Mouse (Mus musculus): ENCODE measurements at regions not wholly inside any gene's neighbourhood (a gene's known extent, or its start where the extent isn't known, plus 50 kb on each side); places are given as distances from the start of the nearest gene placed in this dataset.

DNA sequence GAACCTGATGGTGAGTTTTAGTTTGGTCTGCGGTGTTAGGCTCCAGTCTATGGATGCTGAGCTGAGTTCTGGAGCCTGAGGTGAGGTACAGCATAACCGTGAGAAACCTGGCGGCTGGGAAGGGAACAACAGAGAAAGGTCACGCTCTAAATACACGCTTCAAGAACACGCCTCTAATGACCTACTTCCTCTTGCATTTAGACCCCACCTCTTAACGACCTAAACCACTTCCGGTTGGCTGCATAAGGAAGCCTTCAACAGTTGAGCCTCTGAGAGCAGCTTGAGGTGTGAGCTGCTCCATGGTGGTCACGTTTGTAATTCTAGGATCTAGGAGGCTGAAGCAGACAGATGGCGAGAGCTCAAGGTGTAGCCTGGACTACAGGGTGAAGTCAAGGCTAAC is 175.8 kb downstream of the Zfp365 start:
- DNase-seq (ENCODE audit: extremely low spot score in 1 of 2, low spot score in 1 of 2), result no peak

DNA sequence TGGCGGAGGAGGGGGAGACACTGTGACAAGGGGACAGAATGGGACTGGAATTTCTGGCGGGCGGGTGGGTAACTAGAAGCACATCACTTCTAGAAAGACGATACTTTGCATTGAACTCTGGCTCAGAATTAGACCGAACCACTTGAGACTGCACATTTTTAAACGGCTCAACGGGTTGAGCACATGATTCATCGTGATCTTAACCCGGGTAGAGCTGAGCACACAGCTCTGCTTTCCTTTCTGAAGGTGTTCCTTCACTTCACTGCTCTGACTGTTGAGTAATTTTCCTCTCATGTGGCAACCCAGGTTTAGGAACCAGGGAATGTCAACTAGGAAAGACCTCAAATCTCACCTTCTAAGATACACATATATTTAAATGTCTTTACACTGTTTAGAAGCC is 180.9 kb downstream of the Zfp365 start:
- no peak for DNase-seq (ENCODE audit: extremely low spot score in 1 of 2, low spot score in 1 of 2)

DNA sequence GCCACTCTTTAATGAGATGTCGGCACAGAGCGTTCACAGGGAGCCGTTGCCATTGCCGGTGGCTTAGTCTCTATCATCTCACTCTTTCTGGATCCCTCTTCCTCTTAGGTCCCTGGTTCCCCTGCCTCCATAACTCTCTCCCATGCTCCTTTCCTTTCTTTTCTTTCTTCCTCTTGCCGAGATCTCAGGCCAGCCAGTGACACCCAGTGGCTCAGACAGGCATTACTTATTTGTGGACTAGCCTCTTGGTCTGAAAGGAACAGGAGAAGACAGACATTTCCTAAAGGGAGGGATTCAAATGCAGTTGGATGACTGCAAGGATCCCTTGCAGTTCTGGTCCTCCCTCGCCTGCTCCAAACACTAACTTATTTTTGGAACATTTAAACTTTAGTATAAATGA is 180.5 kb upstream of the Ado start:
- peak; percentile 8 to 80 for DNase-seq (ENCODE audit: extremely low spot score in 1 of 2, low spot score in 1 of 2)

DNA sequence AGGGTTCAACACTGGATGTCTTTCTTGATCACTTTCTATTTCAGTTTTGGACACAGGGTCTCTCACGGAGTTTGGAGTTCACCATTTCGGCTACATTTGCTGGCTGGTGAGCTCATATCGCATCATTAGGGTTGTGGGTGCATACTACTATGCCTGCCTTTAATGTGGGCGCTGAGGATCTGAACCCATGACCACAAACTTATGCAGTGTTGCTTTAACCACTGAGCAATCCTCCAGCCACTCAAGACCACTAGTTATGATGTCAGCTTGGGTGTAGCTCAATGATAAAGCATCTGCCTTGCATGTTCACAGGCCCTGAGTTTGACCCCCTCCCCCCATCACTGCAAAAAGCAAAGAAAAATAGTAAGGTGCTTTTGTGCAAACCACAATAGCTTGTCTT is 178.8 kb upstream of the Ado start:
- no peak for DNase-seq (ENCODE audit: extremely low spot score in 1 of 2, low spot score in 1 of 2)

DNA sequence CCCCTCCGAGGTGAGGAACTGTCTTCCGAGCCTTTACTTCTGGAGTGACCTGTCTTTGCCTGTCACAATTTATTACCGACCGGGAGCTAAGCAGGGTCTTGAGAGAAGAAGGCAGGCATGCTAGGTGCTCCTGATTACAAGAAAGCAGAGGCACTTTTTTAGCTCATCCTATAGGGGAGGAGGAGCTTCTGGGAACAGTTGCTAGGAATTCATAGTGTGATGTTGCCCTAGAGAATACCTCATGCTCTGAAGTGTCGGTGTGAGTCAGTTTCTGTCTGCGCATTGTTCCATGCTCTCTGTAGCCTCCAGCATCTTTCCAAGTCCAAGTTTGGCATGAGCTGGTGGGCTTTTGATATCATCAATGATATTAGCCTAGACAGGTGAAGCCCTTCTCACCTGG is 178.0 kb upstream of the Ado start:
- DNase-seq (ENCODE audit: extremely low spot score in 1 of 2, low spot score in 1 of 2), result no peak

DNA sequence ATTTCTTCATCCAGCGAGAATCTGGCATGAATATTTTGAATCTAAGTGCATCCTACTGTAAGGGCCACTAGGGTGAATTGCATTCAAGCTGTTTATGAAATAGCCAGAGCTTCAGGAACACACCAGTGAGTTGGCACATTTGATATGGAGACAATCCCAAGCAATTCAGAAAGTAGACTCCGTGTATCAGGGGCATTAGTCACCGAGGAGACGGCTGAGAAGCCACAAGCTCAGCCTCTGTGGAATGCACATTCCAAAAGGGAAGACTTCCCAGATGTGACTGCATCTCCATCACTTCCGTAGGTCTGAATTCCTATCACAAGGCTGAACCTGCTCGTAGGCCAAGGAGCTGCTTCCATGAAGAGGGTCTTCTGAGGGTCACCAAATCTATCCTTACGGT is 177.6 kb upstream of the Ado start:
- no peak for DNase-seq (ENCODE audit: extremely low spot score in 1 of 2, low spot score in 1 of 2)

DNA sequence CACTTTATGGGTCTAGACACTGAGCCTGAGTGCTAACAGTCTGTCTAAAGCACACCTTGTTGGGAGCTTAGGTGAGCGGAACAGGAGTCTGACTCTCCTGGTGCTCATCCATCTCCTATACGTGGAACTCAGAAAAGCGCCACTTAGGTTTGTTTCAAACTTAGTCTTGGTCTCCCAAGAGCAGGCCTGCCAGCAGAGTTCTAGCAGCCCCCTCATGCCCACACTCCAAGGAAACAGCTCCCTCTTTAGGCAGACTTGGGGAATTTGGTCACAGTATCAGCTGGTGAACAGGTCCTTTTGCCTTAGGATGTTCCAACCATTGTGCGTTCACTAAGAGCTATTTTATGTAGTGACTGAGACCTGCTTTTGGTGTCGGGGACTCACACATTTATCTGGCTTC is 173.0 kb upstream of the Ado start:
- peak; percentile 10 to 65 for DNase-seq (ENCODE audit: extremely low spot score in 1 of 2, low spot score in 1 of 2)

DNA sequence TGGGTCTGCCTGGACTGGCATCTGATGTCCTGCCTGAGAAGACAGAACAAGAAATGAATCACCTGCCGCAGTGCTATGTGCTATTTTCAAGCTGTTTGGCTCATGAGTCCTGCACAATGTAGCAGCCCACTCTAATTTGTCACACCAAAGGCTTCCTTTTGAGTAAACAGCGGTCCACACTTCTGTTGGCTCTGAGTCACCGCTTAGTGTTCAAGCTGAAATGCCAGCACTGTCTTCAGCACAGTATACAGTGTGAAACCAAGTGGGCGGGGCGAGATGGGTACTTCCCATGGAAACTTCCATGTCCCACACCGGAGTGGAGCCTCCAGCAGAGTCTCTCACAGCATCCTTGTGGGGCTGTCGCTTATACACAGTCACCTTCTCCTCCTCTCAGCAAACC is 168.8 kb upstream of the Ado start:
- DNase-seq (ENCODE audit: extremely low spot score in 1 of 2, low spot score in 1 of 2), result peak; percentile 84 to 89

DNA sequence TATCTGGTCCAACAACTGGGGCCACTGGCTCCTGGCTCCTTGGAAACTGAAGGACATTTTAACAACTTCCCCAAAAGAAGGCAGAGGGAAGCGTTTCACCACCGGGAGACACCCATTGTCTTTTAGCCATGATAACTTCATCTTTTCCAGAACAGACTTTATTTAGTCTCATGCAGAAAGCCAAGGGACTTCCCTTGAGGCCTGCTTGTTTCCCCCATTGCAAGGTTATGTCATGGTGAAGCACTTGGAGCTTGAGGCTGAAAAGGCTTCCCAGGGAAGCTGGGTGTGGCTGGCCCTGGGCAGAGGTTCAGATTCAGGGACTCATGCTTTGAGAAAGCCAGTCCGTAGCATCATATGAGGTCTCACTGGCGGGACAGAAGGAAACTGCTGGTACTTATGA is 166.3 kb upstream of the Ado start:
- no peak for DNase-seq (ENCODE audit: extremely low spot score in 1 of 2, low spot score in 1 of 2)

DNA sequence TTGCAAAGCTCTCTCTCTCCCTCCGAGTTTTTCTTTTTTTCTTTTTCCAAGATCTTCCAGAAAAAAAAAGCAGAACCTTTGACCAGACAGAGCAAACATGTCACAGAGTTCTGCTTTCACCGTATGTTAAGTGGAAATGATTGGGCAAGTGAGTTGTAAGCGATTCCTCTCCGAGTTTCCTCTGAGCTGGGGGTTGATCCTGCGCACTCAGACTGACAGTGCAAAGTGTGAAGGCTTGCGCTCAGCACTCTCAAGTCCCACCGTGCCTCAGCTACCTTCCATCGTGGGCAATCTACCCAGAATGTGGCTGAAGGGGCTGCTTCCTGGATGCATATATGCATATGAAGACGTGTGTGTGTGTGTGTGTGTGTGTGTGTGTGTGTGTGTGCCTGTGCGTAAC is 164.3 kb upstream of the Ado start:
- DNase-seq (ENCODE audit: extremely low spot score in 1 of 2, low spot score in 1 of 2), result no peak

DNA sequence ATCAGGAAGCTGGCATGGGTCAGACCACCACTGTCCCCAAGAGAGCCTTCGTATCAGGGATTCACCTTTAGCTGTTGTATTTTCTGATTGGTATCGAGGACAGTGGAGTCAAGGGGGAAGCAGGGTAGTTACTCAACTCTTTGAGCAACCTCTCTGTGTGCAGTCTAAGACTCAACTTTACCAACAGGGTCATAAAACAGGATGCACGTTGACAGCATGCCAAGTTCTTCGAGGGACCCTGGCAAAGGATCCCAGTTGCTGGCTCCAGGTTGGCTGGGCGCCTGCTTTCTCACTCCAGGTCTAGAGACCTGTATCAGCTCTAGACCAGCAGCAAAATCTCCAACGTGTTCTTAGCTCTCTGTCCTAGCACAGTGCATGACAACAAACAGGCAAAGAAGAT is 163.9 kb upstream of the Ado start:
- no peak for DNase-seq (ENCODE audit: extremely low spot score in 1 of 2, low spot score in 1 of 2)

DNA sequence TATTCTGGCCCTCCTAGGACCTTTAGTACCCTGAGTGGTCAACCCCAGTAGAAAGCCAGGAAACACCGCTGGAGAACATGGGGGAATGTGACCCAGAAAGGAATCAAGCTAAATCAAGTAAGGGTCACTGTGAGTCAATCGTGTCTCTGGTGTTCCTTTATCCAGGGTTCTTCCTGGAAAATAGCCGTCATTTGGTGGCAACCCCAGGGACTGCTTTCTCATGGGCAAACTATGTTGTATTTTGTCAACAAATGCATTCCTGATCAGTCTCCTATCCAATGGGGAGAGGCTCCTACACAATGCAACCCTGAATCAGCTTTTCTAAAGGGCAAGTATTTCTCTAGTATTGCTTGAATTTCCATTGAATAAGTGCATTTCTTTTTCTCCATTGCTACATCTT is 163.2 kb upstream of the Ado start:
- no peak for DNase-seq (ENCODE audit: extremely low spot score in 1 of 2, low spot score in 1 of 2)

DNA sequence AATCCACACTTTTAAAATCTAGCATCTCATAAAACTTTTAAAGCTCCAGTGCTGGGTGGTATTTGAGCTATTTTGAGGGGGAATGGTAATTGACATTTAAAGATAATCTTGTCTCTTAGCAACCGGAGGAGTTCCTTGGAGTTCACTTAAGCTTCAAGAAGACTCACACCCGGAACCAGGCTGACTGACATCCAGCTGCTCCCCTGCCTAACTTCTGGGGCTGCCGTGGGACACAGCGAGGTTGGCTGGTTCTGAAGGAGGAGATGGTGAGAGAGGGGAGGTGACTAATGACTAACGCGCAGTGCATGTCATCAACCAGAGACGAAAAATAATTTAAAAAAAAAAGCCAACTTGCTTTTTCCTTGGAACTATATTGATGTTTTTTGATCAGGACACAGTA is 157.7 kb upstream of the Ado start:
- peak in 1 of 2 experiments; percentile 16 for DNase-seq (ENCODE audit: extremely low spot score in 1 of 2, low spot score in 1 of 2)

DNA sequence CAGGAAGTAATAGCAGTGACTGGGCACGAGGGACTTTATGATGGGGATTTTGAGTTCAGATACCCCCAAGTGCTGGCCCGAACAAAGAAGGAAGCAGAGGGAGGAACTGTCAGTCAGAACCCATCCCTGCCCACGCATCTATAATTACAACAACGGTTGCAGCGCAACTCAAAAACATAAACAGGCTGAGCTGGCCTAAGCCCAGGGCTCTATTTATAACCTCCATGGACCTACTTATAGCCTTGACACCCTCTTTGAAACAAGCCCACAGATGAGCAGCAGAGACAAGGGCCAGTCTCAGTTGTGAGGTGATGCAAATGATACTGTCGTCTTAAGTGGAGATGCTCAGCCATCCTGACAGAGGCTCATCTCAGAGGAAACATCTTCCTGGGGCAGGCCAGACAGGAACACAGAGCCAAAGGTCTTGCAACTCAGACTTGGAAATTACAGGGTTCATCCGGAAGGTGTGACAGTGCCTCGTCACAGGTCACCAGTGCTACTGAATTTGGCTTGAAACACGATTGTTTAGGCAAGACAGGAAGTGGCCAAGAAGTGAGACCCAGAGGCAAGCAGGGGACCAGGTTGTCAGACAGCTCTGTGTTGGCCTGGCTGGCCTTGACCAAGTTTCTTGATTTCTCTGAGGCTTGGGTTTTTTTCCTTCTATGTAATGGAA is 154.2 kb upstream of the Ado start:
- peak in 1 of 2 experiments; percentile 11 for DNase-seq (ENCODE audit: extremely low spot score in 1 of 2, low spot score in 1 of 2)

DNA sequence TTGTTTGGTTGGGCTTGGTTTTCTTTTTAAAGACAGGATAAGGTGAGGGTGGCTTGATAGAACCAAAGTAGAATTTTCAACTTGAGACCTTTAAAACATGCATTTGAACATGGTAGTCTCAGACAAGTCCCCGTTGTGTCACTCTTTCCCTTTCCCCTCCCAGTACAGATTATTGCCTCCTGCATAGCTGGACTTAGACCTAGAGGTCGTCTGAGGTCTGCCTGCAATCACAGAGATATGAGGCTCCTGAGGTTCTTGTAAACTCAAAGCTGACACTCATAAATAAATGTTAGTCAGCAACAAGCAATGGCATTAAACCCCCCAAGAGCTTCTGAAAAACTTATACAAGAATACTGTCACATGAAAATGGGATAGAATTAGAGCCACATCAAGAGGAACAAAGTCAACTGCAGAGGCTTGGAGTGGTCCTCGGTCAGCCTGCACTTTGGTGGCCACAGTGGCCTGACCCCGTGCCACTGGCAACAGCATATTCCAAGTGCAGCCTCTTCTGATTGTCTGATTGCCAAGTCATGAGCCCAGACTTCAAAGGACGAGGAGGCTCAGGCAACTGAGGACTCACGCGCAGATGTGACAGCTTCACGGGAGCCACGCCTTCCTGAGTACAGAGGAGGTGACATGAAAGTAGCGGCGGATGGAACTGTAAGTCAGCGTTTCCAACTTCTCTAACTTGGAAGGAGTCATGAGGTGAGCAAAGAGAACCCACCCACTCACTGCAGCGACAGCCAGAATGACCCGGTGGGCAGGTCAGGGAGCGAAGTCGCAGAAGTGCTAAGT is 148.8 kb upstream of the Ado start:
- DNase-seq (ENCODE audit: extremely low spot score in 1 of 2, low spot score in 1 of 2), result no peak

DNA sequence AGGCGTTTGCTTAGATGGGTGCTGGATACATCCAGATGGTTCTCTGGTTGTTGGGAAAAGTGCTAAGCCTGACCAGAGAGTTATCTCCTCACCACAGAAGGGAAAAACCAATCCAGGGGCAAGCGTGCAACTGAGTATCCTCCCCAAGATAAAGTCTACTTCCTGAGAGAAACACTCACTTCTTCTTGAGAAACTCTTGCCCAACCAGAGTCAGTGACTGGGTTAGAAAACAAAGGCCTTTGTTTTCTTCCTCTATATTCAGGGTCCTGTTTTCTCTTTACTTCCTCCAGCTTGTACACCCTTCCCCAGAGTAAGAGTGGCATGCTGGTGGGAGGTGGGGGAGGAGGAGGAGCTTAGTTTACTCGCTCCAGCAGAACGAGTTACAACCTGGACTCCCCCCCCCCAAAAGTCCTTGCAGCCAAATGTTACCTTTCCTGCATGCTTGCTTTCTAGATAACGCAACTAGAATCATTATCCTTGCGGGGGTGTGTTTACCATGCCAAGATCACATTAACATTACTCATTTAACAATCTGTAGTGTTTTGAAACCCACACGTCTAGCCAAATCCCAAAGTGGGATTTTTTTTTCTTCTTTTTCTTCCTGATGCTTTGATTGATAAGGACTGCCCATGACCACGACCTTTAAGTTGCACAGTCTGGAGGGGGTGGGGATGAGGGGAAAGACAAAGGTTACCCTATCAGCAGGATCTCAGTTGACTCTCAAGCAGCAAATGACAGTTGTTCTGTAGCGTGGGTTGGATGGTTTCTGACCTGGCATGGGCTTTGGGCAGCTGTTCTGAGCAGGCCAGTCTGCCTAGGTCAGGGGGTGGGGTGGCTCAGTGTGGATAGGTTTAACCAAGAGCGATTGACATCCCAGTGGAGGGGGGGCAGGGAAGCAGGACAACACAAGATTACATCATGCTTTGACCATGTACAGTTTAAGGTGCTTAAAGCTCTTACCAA is 147.4 kb upstream of the Ado start:
- DNase-seq (ENCODE audit: extremely low spot score in 1 of 2, low spot score in 1 of 2), result no peak

DNA sequence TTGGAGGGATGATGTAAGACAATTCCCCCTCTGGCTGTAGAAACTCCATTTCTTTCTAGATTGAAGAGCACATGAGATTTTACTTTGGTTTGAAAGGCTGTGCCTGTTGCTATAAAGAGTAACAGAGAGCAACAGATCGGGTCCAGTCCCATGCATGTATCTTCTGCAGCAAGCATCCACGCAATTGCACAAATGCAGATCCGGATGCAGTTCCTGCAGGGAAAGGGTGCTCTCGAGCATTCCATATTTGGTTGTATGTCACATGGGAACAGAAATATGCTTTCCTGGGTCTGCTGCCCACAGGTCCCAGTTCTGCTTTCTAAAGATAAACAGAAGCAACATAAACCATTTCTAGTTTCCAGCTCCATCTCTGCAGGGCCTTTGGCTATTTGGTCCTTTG is 146.0 kb upstream of the Ado start:
- no peak for DNase-seq (ENCODE audit: extremely low spot score in 1 of 2, low spot score in 1 of 2)

DNA sequence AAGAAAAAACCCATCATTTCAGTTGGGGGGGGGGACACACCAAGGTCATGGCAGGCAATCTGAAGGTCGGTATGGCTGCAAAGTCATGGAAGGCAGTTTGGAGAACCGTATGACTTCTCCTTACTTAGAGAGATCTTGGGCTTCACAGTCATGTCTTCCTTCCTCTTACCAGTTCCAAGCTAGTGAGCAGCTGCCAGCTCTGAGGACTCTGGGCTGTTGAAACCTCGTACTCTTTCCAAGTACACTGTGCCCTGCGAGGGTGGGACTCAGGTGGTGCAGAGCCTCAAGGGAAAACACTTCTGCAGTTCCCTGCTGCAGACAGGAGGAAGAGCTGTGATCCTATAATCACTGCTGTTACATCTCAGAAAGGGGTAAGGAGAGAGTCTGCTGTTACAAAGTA is 144.8 kb upstream of the Ado start:
- DNase-seq (ENCODE audit: extremely low spot score in 1 of 2, low spot score in 1 of 2), result no peak

DNA sequence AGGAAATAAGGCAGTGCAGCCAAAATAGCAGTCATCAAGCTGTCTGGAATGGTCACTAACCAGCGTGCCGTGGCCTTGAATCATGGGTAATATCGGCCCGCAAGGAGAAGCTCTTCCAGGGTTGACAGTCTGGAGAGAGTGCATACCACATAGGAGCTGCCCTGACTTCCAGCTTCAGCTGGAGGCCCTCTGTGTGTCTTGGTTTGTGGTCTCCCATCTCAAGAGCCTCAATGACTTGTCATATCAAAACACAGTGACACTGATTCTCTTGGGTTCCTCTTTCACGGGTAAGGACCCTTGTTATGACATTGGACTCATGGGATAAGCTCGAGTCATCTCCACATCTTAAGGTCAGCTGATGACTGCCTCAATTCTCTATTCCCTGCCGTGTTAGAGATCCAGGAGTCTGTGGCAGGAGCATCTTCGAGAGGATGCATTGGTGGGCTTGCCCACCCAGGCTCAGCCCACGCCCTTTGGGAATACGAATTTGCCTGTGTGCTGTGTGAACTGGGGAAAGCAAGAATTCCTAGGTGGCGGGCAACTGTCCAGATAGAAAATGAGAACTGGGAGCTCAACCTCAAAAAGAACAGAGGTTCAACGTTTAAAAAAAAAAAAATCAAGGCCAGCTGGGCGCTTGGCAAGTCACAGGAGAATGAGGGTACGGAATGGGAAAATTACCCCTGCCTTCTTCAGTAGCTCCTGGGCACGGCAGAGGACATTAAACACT is 141.4 kb upstream of the Ado start:
- DNase-seq (ENCODE audit: extremely low spot score in 1 of 2, low spot score in 1 of 2), result no peak

DNA sequence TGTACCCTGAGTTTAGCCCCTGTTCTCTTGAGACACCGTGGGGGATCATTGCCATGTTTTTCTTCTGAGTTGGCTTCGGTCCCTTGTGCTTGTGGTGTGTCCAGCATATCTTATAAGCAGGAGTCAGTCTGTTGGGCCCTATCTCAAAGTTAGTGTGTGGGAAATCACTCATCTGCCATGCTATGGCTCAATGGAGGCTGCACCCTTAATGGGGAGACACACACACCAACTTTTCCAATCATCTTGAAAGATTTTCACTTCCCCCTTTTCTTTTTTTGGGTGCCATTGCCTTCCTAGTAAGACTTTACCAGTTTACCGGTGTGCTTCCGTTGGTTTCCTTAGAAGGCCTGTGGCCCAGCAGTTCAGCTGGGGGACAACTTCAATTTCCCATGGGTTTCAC is 130.6 kb upstream of the Ado start:
- DNase-seq (ENCODE audit: extremely low spot score in 1 of 2, low spot score in 1 of 2), result no peak

DNA sequence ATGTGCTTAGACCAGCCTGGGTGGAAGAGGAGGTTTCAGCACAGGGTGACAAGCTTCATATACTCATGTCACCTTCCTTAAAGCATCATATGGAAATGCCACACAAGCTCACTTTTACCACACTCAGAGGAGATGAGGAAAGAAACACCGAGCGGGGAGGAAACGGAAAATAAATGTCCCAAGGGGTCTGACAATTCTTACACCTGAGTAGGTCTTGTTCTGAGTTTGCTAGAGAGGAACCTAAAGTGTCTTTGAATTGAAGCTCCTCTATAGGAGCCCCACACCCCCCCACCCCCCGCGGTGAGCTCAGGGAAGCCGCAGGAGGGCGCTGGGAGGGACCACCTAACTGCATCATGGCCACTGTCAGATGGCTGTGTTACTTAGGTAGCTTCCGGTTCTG is 124.7 kb upstream of the Ado start:
- DNase-seq (ENCODE audit: extremely low spot score in 1 of 2, low spot score in 1 of 2), result no peak
